Mouse (Mus musculus) T-helper 1 cell (primary cell): ENCODE data around the gene St6galnac3.

ENCODE experiments used
- in situ Hi-C: fragments of 300-600 bp; cut with MboI, MseI; formaldehyde crosslinking; loops from one replicate; pipeline ENCODE4 v1.15.1; 2025; ENCODE audit warnings: high pct_unique_total_duplicates

Gene St6galnac3

DNA sequence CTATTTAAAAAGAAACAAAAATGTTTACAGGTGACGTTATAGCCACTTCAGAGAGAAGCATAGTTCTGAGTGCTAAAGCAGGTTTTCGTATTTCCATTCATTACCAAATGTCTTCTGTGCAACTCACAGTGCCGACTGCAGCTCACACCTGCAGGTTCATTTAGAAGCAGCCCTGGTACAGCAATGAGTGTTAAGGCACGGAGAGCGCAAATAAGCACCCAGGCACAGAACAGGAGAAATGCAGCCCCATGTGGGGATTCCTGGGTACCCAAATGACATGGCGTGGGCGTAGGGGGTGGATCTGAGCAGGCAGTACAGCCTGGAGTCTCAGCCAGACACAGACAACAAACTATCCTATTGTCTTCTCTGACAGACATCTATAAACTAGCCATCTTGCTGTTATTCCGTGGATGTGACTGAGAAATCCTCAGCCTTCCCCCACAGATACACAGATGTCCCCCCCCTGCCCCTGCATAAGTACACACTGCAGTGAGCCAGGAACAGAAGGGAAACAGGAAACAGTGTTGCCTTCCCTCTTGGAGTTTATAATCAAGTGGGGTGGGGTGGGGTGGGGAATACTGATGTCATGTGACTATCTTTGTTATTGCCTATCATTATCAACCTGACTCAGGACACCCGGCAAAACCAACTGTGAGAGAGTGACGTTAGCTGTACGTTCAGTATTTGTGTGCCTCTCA lies 550.5 kb downstream of the St6galnac3 start:
- in situ Hi-C loops, result no loop called here

DNA sequence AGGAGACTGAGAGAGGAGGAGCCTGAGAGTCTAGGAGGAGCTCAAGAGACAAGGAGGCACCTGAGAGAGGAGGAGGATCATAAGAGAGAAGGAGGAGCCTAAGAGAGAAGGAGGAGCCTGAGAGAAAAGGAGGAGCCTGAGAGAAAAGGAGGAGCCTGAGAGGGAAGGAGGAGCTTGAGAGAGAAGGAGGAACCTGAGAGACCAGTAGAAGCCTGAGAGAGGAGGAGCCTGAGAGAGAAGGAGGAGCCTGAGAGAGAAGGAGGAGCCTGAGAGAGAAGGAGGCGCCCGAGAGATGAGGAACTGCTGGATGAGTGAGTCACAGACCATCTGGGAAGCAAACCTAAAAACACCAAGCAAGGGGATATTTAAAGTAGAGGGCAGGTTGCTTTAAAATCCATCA lies 551.4 kb downstream of the St6galnac3 start:
- in situ Hi-C loops, result no loop called here

DNA sequence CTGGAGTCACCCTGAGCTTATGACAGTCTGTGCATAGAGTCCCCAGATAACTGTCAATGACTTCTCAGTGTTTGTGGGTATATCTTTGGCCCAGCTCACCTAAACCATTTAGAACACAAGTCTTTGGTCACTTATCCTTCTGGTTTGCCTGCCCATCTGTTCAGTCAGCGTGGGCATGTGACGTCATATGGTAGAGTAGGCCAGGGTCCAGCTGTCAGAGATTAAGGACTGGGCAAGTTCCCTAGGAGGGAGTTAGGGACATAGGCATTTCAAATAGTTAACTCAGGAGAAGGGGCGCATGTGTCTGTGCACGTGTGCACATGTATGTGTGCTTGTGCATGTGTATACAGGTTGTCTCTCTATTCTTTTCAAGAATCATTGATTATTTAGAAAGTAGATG lies 554.8 kb downstream of the St6galnac3 start:
- in situ Hi-C loops, result no loop called here

DNA sequence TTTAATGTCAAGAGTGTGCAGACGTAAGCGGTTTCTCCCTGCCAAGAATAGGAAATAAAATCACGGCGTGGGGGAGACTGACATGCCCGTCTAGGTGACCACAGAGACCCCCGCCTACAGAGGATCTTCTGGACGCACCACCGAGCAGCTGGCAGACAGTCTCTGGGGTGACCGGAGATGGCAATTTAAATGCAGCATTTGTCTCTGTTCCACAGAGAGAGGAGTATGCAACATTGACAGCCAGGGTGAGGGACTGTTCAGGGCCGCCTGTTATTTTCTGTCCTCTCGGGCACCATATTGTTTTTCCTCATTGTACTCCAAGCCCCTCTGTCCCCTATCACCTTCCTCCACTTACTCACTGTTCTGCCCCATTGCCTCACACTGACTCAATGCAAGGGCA lies 555.2 kb downstream of the St6galnac3 start:
- in situ Hi-C loops, result no loop called here

DNA sequence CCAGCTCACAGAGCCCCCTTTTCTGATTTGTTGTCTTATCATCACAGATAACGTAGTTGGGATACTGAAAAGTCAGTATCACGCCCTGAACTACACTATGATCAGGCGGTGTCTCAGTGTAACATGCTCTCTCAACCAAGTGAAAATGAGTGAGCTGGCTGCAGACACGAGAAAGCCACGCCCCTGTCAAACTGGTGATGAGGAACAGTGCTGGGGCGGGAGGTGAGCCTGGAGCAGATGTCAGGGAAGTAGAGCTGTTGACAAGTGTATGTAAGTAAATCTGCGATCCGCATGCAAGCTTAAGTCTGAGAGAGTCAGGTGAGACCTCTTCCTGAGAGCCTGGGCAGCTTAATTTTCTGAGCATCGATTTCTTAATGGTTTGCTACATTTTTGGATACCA lies 563.3 kb downstream of the St6galnac3 start:
- in situ Hi-C loops, result no loop called here

DNA sequence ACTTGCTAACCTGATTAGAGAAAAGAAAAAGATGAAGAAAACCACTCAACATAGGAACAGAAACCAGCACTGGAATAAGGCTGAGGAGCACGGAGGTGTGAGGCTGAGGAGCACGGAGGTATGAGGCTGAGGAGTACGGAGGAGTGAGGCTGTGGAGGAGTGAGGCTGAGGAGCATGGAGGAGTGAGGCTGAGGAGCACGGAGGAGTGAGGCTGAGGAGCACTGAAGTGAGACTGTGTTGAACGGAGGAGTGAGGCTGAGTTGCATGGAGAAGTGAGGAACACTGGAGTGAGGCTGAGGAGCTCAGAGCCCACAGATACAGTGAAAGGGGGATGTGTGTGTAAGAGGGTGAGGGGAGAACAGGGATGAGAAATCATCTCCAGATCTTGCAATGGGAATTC lies 564.3 kb downstream of the St6galnac3 start:
- in situ Hi-C loops, result no loop called here

DNA sequence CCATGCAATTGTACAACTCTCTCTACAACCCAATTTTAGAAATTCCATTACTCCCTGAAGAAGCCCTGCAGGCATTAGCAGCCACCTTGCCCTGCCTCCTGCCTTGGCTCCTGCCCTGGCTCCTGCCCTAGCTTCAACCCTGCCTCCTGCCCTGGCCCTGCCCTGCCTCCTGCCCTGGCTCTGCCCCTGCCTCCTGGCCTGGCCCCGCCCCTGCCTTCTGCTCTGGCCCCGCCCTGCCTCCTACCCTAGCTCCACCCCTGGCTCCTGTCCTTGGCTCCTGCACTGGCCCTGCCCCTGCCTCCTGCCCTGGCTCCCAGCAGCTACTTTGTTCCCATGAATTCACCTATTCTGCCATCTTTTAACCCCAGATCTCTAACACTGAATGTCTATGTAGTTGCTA lies 576.1 kb downstream of the St6galnac3 start:
- in situ Hi-C loops, result no loop called here
